Mouse (Mus musculus): ENCODE measurements around the gene Col4a2.

Col4a2 gene

DNA sequence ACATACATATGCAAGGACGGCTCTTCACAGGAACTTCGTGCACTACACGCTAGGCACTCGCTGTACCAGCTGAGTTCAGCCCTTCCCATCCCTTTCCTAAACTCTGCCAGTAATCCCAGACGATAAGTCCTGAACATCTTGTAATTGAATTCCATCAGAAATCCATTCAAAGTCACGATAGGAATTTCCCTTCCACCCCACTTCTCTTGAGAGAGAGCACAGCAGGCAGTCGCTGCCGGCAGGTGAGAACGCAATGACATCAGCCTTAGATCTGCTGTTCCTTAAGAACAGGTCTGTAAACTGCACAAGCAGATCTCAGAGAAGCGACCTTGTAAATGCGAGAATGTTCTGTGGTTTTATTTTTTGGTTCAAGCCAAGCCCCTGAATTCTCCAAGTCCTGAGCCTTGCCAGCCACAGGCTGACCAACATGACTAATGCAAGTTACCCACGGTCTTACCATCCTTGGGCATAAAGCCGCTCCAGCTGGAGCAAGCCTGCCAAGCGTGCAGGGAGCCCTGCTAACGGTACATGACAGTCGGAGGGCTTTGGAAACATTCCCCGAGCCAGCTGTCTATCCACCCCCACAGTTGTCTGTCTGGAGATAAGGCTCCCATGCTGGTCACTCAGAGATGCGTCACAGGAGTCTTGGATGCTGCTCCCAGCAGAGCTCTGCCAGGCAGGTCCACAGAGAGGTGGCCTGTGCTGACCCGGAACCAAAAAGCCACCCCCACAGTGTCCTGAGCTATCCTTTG lies 69.6 kb downstream of the Col4a2 start:
- no peak for DNase-seq (ENCODE audit: extremely low spot score, low read depth, low spot score)

- no peak for DNase-seq (ENCODE audit: extremely low spot score, low read depth, low spot score)
Measured at GRCm38 (mm10) chr8:11382933-11383332, 70.3 kb downstream of the Col4a2 start.

- DNase-seq (ENCODE audit: extremely low spot score, low read depth, low spot score) = no peak
Measured at GRCm38 (mm10) chr8:11383379-11383778, 70.8 kb downstream of the Col4a2 start.

GRCm38 (mm10) chr8:11384841-11385240 lies 72.2 kb downstream of the Col4a2 start:
- DNase-seq (ENCODE audit: extremely low spot score, low read depth, low spot score) = no peak

- DNase-seq (ENCODE audit: extremely low spot score, low read depth, low spot score) = no peak
Measured at GRCm38 (mm10) chr8:11385272-11385905, 72.8 kb downstream of the Col4a2 start.

- no peak for DNase-seq (ENCODE audit: extremely low spot score, low read depth, low spot score)
Measured at GRCm38 (mm10) chr8:11387282-11387681, 74.7 kb downstream of the Col4a2 start.

DNA sequence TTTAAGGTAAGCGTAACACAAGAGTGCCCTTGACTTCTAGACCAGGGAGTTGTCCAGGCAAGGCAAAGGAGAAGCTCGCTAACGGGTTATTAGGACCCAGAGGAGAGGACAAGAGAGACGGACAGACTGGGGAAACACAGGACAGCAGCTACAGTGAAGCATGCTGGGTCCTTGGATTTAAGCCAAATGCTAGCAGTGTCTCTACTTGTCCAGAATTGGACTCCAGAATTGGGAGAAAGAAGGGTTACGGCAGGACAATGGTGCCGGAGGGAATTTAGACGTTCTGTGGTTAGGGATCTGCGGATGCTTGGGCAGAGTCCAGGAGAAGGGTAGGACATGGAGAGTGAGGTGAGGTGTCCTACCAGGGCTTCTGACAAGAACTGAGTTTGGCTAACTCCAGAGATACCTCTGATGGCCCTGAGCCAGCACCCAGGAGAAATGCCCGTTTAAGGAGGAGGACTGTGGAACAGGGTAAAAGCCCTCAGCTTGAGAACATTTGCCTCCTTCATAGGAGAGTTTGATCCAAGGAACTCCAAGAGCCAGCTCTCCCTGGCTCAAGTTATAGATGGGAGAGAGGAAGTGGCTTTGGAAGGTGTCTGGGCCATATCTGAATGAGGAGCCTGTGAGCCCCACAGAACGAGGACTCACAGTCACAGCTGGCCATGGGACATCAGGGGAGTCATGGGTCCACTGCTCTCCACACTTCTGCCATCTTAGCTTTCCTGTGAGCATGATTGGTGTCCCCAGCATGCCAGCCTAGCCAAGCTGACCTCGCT lies 76.9 kb downstream of the Col4a2 start:
- DNase-seq (ENCODE audit: extremely low spot score, low read depth, low spot score) = no peak

- peak; percentile 52 for DNase-seq (ENCODE audit: extremely low spot score, low read depth, low spot score)
Measured at GRCm38 (mm10) chr8:11392739-11393138, 80.1 kb downstream of the Col4a2 start.

DNA sequence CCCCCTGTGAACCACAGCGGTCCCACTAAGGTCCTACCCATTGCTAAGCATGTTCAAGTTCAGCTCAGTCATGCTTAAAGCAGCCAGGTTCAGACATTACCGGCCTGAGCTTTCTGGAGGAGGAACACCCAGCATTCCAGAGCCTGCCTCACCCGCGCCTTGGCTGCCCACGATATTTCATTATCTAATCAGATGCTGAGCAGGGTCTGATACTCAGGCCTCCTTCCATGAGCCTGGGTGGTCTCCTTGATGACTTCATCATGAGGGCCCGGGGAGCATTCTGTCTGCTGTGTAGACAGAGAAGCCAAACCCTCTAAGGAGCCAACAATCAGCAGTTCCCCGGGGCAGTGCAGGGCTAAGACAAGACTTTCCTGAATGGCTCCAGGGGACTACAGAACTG lies 80.6 kb downstream of the Col4a2 start:
- DNase-seq (ENCODE audit: extremely low spot score, low read depth, low spot score) = no peak

- no peak for DNase-seq (ENCODE audit: extremely low spot score, low read depth, low spot score)
Measured at GRCm38 (mm10) chr8:11393607-11394006, 81.0 kb downstream of the Col4a2 start.

- DNase-seq (ENCODE audit: extremely low spot score, low read depth, low spot score) = no peak
Measured at GRCm38 (mm10) chr8:11394773-11395172, 82.2 kb downstream of the Col4a2 start.

DNA sequence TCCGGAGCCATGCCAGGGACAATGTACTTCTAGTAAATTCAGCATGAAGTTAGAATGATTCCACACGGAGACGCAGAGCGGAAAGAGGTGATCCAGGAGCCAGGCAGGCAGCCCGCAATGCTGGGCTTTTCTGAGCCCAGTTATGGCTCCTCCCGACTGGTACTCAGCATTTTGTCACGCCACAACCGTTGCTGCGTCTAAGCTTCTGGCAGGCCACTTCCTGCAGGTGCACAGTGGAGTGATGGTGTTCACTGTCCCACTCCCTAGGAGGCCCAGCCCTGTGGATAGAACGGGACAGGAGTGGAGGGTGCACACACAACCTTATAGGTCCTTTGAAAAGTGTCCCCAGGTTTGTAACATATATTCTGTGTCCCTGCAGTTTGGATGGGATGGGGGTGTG lies 83.0 kb downstream of the Col4a2 start:
- no peak for DNase-seq (ENCODE audit: extremely low spot score, low read depth, low spot score)

DNA sequence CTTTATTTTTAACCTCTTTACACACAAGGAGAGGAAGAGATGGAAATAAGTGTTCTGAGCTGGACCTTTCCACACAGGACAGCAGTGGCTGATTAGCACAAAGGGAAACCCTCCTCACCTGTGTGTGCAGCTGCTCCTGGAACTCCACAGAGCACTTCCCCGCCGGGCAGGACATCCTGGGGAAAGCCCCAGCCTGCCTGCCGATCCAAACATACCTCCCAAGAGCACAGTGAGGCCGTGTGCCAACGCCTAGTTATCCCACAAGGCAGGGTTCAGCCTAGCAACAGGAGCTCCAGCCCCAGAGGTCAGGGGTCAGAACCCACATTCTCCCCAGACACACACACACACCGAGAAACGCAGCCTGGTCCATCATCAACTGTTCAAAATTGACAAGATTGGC lies 83.5 kb downstream of the Col4a2 start:
- no peak for DNase-seq (ENCODE audit: extremely low spot score, low read depth, low spot score)

DNA sequence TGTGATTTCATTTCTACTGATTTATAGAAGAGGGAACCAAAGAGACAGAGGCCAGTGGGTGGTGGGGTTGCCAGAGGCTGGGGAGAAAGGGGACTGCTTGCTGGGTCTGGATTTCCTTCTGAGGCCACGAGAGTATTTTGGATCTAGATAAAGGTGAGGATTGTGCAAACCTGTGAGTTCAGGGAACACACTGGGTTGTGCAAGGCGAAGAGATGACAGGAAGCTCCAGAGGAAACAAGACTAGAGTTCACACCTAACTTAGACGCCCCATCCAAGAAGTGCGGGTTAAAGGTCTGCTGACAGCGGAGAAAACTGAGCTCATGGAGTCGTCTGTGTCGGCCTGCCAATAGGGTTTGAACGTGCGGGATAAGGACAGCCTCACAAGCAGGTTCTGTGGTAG lies 84.5 kb downstream of the Col4a2 start:
- DNase-seq (ENCODE audit: extremely low spot score, low read depth, low spot score) = no peak

DNA sequence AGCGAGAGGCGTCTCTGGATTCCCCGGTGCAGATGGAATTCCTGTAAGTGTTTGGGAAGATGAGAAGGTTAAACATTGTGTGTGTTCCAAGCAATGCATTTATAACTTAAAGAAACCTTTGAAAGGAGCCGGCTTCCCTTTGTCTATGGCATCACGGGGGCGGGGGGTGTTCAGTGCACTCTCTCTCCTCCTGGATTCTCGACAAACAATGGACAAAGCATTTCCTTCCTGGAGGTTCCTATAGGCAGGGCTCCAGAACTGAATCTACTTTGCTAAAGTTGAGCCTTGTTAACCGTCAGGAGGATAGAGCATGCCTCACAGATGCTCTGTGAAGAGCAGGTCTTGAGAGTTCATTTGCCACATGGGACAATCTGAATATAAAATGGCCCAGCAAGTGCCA lies 87.1 kb downstream of the Col4a2 start:
- DNase-seq (ENCODE audit: extremely low spot score, low read depth, low spot score) = no peak

- no peak for DNase-seq (ENCODE audit: extremely low spot score, low read depth, low spot score)
Measured at GRCm38 (mm10) chr8:11400244-11400643, 87.6 kb downstream of the Col4a2 start.

DNA sequence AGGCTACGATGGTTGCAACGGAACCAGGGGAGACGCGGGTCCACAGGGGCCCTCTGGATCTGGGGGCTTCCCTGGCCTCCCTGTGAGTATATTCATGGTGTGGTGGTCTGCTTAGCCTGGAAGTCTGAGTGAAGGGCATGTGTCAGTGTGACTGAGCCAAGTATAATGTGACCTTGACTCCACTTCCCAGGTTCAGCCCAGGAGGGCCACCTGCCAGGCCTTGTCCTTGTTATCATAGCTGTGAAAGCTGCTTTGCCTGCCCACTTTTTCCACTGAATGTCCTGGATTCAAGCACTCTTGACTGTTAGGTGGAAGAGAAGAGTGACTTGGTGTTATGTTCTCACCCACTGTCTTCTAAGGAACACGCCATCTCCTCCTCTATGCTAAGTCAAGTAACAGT lies 88.6 kb downstream of the Col4a2 start:
- no peak for DNase-seq (ENCODE audit: extremely low spot score, low read depth, low spot score)

- DNase-seq (ENCODE audit: extremely low spot score, low read depth, low spot score) = no peak
Measured at GRCm38 (mm10) chr8:11402220-11402619, 89.6 kb downstream of the Col4a2 start.

DNA sequence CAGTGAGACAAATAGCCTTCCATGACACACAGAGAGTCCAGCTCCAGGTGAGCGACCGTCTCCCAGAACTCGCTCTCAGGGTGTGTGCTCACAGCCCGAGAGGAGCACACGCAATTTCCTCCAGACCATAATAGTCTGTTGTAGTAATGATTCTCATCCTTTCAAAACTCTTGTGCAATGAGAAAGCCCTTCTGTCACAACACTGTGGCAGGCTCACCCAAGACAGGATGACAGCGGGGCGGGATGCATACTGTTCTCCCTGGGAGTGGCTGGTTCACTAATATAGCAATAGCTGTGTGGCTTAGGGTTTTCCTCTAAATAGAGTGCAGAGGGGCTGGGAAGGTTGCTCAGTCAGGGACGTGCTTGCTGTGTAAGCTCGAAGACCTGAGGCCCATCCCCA lies 91.2 kb downstream of the Col4a2 start:
- DNase-seq (ENCODE audit: extremely low spot score, low read depth, low spot score) = no peak

DNA sequence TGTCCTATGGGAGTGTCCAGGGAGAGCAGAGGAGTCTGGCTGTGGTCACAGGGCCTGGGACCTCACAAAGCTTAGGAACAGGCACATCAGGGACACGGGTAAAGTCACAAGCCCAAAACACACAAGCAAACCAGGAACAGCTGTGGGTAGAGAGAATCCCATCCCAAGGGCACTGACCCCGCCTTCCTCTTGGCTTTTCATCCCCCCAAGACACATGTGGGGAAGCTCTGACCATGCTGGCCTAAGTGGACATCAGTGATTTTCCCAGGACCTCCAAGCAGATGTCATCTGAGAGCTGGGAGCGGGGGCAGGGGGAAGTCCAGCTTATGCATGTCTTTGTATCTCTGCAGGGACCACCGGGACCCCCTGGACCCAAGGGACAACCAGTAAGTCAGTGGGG lies 92.0 kb downstream of the Col4a2 start:
- DNase-seq (ENCODE audit: extremely low spot score, low read depth, low spot score) = no peak

DNA sequence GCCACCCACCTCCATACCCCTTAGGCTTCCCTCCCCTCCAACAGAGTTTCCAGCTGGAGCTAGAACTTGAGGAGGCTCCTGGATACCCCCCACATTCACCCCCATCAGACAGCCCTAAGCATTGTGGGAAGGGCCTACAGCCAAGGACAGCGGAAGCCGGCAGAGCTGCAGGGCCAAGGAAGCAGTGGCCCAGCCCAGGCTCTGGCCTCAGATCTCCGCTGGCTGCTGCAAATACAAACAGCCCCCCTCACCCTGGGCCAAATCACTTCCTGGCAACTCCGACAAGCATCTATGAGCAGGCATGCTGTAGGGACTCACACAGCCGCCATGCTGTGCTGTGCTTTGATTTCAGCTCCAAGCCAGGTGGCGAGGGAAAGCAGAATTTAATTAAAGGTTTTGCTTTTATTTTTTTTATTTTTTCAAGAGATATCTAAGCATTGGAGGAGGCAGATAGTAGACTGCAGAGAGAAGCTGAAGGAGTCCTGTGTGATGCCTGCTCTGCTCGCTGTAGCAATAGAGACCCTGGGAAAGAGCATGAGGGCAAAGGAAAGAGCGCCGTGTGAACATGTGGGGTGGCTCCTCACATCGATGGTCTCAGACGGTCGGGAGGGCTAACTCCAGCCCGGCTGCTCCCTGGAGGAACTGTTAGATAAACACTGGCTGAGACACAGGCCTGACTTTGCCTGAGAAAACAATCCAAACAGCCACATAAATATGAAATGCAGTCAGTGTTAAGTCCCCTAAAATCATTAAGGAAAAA lies 93.3 kb downstream of the Col4a2 start:
- DNase-seq (ENCODE audit: extremely low spot score, low read depth, low spot score) = no peak

Data from hindlimb bud, embryonic 11.5 days (tissue).